Mouse (Mus musculus) embryonic facial prominence, embryonic 13.5 days (tissue): ENCODE results near the gene Fbxo27. TPM values are rescaled to one million over a fixed set of nuclear protein-coding genes. Genes with fewer than 3 reads are reported as not detected.

Experiments
- ATAC-seq: fragments of 200-750 bp; cut with Nextera tagmentation; 2 replicates; pipeline ENCODE4 v1.8.0; 2017; ENCODE audit warnings: low read depth; ENCODE audit not compliant: insufficient number of reproducible peaks, insufficient read depth, low FRiP score, low TSS enrichment
- H3K27ac ChIP-seq: fragments of 300-500 bp; sonication (generic); 2 replicates; pipeline ENCODE4 v1.5.1; 2015; ENCODE audit warnings: moderate library complexity, mild to moderate bottlenecking, inconsistent platforms
- H3K27me3 ChIP-seq: fragments of 300-500 bp; sonication (generic); 2 replicates; pipeline ENCODE4 v1.6.1; 2015; ENCODE audit warnings: mild to moderate bottlenecking, inconsistent platforms
- H3K36me3 ChIP-seq: fragments of 300-500 bp; sonication (generic); 2 replicates; pipeline ENCODE4 v1.6.1; 2015; ENCODE audit warnings: mild to moderate bottlenecking, inconsistent platforms
- H3K4me1 ChIP-seq: fragments of 300-500 bp; sonication (generic); 2 replicates; pipeline ENCODE4 v1.6.1; 2015; ENCODE audit warnings: inconsistent platforms
- H3K4me2 ChIP-seq: fragments of 300-500 bp; sonication (generic); 2 replicates; pipeline ENCODE4 v1.6.1; 2015; ENCODE audit warnings: moderate library complexity, mild to moderate bottlenecking, inconsistent platforms
- H3K4me3 ChIP-seq: fragments of 300-500 bp; sonication (generic); 2 replicates; pipeline ENCODE4 v1.5.1; 2015; ENCODE audit warnings: mild to moderate bottlenecking, inconsistent platforms
- H3K9ac ChIP-seq: fragments of 300-500 bp; sonication (generic); 2 replicates; pipeline ENCODE4 v1.6.1; 2015; ENCODE audit warnings: mild to moderate bottlenecking, inconsistent platforms
- H3K9me3 ChIP-seq: fragments of 300-500 bp; sonication (generic); 2 replicates; pipeline ENCODE4 v1.6.1; 2016; ENCODE audit warnings: inconsistent platforms
- WGBS: fragments of 180-500 bp; shearing (Covaris S2); methylation state at CpG from one replicate; pipeline ENCODE4 v1.1.7; 2015; ENCODE audit warnings: mixed read lengths; 5-methylcytosine and 5-hydroxymethylcytosine counted together
- polyA plus RNA-seq: library from polyadenylated mRNA; unstranded; fragments of >200 nt; fragmentation: Nextera tagmentation; extraction: Ambion mirVana; gene quantifications from 2 replicates; pipeline ENCODE4 v1.2.1, GENCODE M21; 2015

Fbxo27 gene
- polyA plus RNA-seq, 1 experiment from 2014 or later = 8.3 TPM

DNA sequence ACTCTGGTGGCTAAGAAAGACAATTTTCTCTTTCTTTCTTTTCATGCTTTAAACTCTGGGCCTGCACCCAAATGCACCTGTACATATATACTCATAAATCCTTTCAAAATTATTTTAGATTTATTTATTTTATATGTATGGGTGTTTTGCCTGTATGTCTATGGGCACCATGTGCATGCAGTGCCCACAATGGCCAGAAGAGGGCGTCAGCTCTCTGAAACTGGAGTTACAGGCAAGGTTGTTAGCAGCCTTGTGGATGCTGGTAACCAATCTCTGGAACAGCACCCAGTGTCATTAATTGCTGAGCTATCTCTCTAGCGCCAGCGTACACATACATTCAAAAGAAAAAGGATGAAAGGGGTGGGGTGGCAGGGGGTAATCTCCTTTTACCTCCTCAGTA, 18.3 kb downstream of the Fbxo27 start:
- Histone ChIP-seq H3K4me3 (no peak overlapping the region), H3K9me3 (no peaks in the 10 kb centered on the region), H3K27ac (no peak overlapping the region), H3K27me3 (no peaks in the 10 kb centered on the region), H3K9ac (no peak overlapping the region), H3K4me1 (peaks cover 10% of the 10 kb centered on the region), H3K4me2 (no peak overlapping the region), H3K36me3 (no peaks in the 10 kb centered on the region)
- 61% methylated on average over 3 of the region's 3 CpGs for WGBS
- ATAC-seq = no peak

GRCm38 (mm10) chr7:28714667-28715066, 22.0 kb downstream of the Fbxo27 start:
- Histone ChIP-seq H3K36me3 (no peaks in the 10 kb centered on the region), H3K4me3 (no peak overlapping the region), H3K27ac (0 out of 2 replicates have a peak overlapping the region, but pooled peaks have one; percentile 28), H3K9me3 (no peaks in the 10 kb centered on the region), H3K9ac (no peak overlapping the region), H3K27me3 (no peaks in the 10 kb centered on the region), H3K4me1 (peaks cover 23% of the 10 kb centered on the region), H3K4me2 (no peak overlapping the region)
- WGBS = 73% methylated on average over 5 of the region's 5 CpGs
- ATAC-seq = no peak

- H3K4me2 ChIP-seq = peak overlapping the region; percentile 67; the same call in 1 of the 2 replicates
- WGBS = 94% methylated on average over 2 of the region's 2 CpGs
- H3K4me3 ChIP-seq = no peak overlapping the region
- no peak overlapping the region for H3K27ac ChIP-seq
- ATAC-seq = no peak
- no peaks in the 10 kb centered on the region for H3K36me3 ChIP-seq
- H3K9me3 ChIP-seq = no peaks in the 10 kb centered on the region
- H3K27me3 ChIP-seq = no peaks in the 10 kb centered on the region
- H3K9ac ChIP-seq = no peak overlapping the region
- H3K4me1 ChIP-seq = peaks cover 23% of the 10 kb centered on the region
These were observed 22.9 kb downstream of the Fbxo27 start for GRCm38 (mm10) chr7:28715598-28715997.

DNA sequence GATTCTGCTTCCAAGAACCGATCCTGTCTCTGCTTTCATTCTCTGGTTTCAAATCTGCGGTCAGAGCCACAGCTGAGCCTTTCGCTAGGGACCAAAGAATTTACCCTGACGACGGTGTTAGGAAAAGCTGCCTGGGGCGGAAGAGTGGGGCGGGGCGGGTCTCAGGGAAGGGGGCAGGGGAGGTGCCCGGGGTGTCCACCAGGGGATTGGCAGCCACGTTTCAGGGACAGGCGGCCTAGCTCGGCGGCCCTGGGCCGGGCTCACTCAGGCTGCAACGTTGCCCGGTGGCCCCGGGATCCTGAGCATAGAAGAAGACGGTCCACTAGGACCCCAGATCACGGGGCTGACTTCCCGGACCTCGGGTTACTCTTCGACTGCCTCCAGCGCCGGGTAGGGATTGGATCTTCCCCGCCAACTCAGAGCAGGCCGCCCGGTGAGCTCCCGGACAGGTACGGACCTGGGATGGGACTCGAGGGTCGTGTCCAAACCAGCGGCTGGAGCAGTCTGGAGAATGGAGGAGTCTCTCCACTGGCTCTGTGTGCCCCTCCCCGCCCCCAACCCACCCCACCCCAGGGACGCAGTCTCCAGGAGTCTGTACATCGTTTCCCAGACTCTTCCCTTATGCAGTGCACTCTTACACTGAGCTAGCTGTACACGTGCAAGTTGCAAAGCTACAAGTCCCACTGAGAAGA, 24.1 kb downstream of the Fbxo27 start, which contains the start of gene Fbxo17:
Gene Fbxo17, plus strand, starts transcription at position 215 of the 692 bp plus-strand sequence.
- peak within 1 kb of the TSS; percentile 87 for H3K27ac ChIP-seq
- H3K4me1 ChIP-seq = peaks cover 23% of the 10 kb centered on the region
- H3K27me3 ChIP-seq = no peaks in the 10 kb centered on the region
- no peaks in the 10 kb centered on the region for H3K36me3 ChIP-seq
- ATAC-seq = peak; percentile 73
- peak within 1 kb of the TSS; percentile 77 for H3K9ac ChIP-seq
- 1% methylated on average over 36 of the region's 36 CpGs for WGBS
- H3K4me3 ChIP-seq = peak within 1 kb of the TSS; percentile 52
- H3K4me2 ChIP-seq = peak within 1 kb of the TSS; percentile 67
- no peaks in the 10 kb centered on the region for H3K9me3 ChIP-seq

DNA sequence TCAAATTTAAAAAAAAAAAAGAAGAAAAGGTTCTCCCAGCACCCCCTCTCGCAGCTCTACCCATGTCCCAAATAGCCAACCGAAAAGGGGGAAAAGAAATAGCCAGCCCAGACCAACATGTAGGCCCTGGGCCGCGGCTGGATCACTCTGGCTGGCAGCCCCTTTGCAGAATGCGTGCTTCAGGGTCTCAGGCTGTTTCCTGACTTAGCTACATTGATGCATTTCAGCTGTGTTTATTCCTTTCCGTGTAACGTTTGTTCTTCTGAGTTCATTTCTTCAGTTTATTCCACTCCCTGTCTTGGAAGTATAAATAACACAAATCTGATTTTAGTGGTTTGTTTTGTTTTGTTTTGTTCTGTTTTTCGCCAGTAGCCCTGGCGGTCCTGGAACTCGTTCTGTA, 25.1 kb downstream of the Fbxo27 start:
- ATAC-seq = no peak
- Histone ChIP-seq H3K4me3 (peak overlapping the region; percentile 52), H3K4me1 (peaks cover 23% of the 10 kb centered on the region), H3K27me3 (no peaks in the 10 kb centered on the region), H3K27ac (no peak overlapping the region), H3K4me2 (peak overlapping the region; percentile 67), H3K9ac (no peak overlapping the region), H3K9me3 (no peaks in the 10 kb centered on the region), H3K36me3 (no peaks in the 10 kb centered on the region)
- 67% methylated on average over 10 of the region's 10 CpGs for WGBS

DNA sequence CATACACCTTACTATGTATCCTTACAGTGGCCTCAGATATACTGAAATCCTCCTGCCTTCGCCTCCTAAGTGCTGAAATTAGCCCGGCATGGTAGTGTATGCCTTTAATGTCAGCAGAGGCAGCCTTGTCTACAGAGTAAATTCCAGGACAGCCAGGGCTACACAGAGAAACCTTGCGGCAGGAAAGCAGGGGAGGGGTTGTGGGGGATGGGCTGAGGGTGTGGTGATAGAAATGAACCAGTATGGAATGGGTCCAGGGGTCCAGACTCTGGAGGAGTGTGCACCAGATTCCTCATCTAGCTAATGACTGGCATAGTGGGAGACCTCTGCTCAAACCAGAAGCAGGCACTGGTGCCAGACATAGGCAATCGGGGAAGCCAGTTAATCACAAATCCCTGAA, 26.5 kb downstream of the Fbxo27 start:
- peaks cover 23% of the 10 kb centered on the region for H3K4me1 ChIP-seq
- 48% methylated on average over 4 of the region's 4 CpGs for WGBS
- peaks cover under 1% of the 10 kb centered on the region; the same call in 1 of the 2 replicates for H3K36me3 ChIP-seq
- no peak overlapping the region for H3K4me3 ChIP-seq
- no peak for ATAC-seq
- H3K4me2 ChIP-seq = no peak overlapping the region
- H3K27me3 ChIP-seq = no peaks in the 10 kb centered on the region
- no peak overlapping the region for H3K27ac ChIP-seq
- no peaks in the 10 kb centered on the region for H3K9me3 ChIP-seq
- no peak overlapping the region for H3K9ac ChIP-seq

- Histone ChIP-seq H3K27ac (no peak overlapping the region), H3K4me1 (peaks cover 18% of the 10 kb centered on the region), H3K27me3 (no peaks in the 10 kb centered on the region), H3K9me3 (no peaks in the 10 kb centered on the region), H3K4me2 (no peak overlapping the region), H3K9ac (no peak overlapping the region), H3K36me3 (peaks cover 5% of the 10 kb centered on the region), H3K4me3 (no peak overlapping the region)
- no peak for ATAC-seq
- WGBS = 76% methylated on average over 2 of the region's 2 CpGs
These were observed 27.0 kb downstream of the Fbxo27 start for GRCm38 (mm10) chr7:28719650-28720049.

GRCm38 (mm10) chr7:28720753-28721537, 28.3 kb downstream of the Fbxo27 start:
- H3K36me3 ChIP-seq = peaks cover 13% of the 10 kb centered on the region
- H3K4me1 ChIP-seq = peaks cover 13% of the 10 kb centered on the region
- ATAC-seq = no peak
- H3K4me2 ChIP-seq = no peak overlapping the region
- no peaks in the 10 kb centered on the region for H3K9me3 ChIP-seq
- H3K9ac ChIP-seq = no peak overlapping the region
- H3K4me3 ChIP-seq = no peak overlapping the region
- no peaks in the 10 kb centered on the region for H3K27me3 ChIP-seq
- no peak overlapping the region; the same call in 1 of the 2 replicates for H3K27ac ChIP-seq
- WGBS = 51% methylated on average over 3 of the region's 3 CpGs

GRCm38 (mm10) chr7:28722079-28722478, 29.4 kb downstream of the Fbxo27 start:
- H3K27ac ChIP-seq = no peak overlapping the region
- H3K27me3 ChIP-seq = no peaks in the 10 kb centered on the region
- H3K9me3 ChIP-seq = no peaks in the 10 kb centered on the region
- ATAC-seq = no peak
- WGBS = 93% methylated on average over 7 of the region's 7 CpGs
- no peak overlapping the region for H3K4me3 ChIP-seq
- peaks cover 13% of the 10 kb centered on the region for H3K4me1 ChIP-seq
- no peak overlapping the region for H3K9ac ChIP-seq
- no peak overlapping the region for H3K4me2 ChIP-seq
- peaks cover 13% of the 10 kb centered on the region for H3K36me3 ChIP-seq

DNA sequence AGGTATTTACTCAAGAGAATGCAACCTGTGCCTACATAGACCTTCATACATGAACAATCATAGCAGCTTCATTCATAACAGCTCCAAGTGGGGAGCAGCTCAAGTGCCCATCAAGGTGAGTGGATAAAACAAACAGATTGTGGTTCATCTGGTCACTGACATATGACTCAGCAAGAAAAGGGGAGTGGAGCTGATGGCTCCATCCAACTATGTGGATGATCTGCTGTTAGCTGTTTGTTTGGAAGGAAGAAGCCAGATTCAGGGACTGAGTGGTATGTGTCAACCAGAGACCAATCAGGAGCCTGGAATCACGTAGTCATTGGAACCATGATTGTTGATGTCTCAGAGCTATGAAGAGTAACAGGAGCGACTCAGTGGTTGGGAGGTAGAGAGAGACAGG, 32.0 kb downstream of the Fbxo27 start:
- Histone ChIP-seq H3K27ac (no peak overlapping the region), H3K9me3 (no peaks in the 10 kb centered on the region), H3K9ac (no peak overlapping the region), H3K4me3 (no peak overlapping the region), H3K27me3 (no peaks in the 10 kb centered on the region), H3K4me2 (no peak overlapping the region), H3K36me3 (peaks cover 13% of the 10 kb centered on the region), H3K4me1 (0 out of 2 replicates have a peak, but pooled peaks cover 4% of the 10 kb centered on the region)
- 92% methylated on average over 2 of the region's 2 CpGs for WGBS
- no peak for ATAC-seq

DNA sequence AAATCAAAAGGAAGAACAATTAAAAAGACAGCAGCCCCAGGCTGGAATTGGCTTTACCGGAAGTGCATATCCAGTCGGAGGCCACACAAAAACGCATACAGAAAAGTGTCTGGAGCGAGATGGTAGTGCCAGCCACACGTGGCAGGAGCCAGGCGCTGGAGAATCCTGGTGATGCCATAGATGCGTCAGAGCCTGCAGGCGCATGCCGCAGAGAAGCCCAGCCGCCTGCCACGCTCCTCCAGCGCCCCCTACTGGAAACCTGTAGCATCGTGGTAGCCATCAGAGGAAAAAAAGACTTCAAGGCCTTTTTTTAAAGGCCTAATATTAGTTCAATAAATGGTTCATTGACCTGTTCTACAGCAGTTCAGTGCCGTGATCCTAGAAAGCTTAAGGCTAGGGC, 34.0 kb downstream of the Fbxo27 start:
- 0 out of 2 replicates have a peak, but pooled peaks cover 4% of the 10 kb centered on the region for H3K4me1 ChIP-seq
- no peaks in the 10 kb centered on the region; the same call in 1 of the 2 replicates for H3K9me3 ChIP-seq
- ATAC-seq = no peak
- no peak overlapping the region for H3K27ac ChIP-seq
- 0 out of 2 replicates have a peak overlapping the region, but pooled peaks have one; percentile 9 for H3K4me3 ChIP-seq
- H3K9ac ChIP-seq = no peak overlapping the region
- peaks cover 23% of the 10 kb centered on the region for H3K36me3 ChIP-seq
- no peaks in the 10 kb centered on the region for H3K27me3 ChIP-seq
- H3K4me2 ChIP-seq = peak overlapping the region; percentile 37
- WGBS = 7% methylated on average over 14 of the region's 14 CpGs
